Mouse (Mus musculus) embryonic facial prominence, embryonic 14.5 days (tissue): ENCODE measurements around the gene Gps1. TPM values are rescaled to one million over a fixed set of nuclear protein-coding genes. Genes with fewer than 3 reads are reported as not detected.
A peak's percentile ranks its signal among the peaks of the same experiment; 100 is the strongest.
"Not testable (repeated sequence)": the region's sequence is repeated elsewhere in the genome, so short reads cannot be mapped to it uniquely, and the experiment has no call there.

Source experiments
- ATAC-seq: fragments of 200-750 bp; cut with Nextera tagmentation; 2 replicates; pipeline ENCODE4 v1.8.0; 2017; ENCODE audit warnings: low read depth, moderate number of reproducible peaks, moderate TSS enrichment
- DNase-seq: peaks from one replicate; pipeline ENCODE4 v3.0.0-alpha.2; 2015; ENCODE audit warnings: low spot score
- H3K27ac ChIP-seq: fragments of 300-500 bp; sonication (generic); replicated peaks from 2 replicates; pipeline ENCODE4 v1.5.1; 2014; ENCODE audit warnings: low read depth, mild to moderate bottlenecking, low read length, moderate library complexity
- H3K27me3 ChIP-seq: fragments of 300-500 bp; sonication (generic); replicated peaks from 2 replicates; pipeline ENCODE4 v1.6.1; 2014; ENCODE audit warnings: low read length; ENCODE audit not compliant: control insufficient read depth, insufficient read depth
- H3K36me3 ChIP-seq: fragments of 300-500 bp; sonication (generic); 2 replicates; pipeline ENCODE4 v1.6.1; 2014; ENCODE audit warnings: low read length, mixed read lengths; ENCODE audit not compliant: control insufficient read depth, insufficient read depth
- H3K4me1 ChIP-seq: fragments of 300-500 bp; sonication (generic); 2 replicates; pipeline ENCODE4 v1.6.1; 2014; ENCODE audit warnings: antibody characterized with exemption, low read length; ENCODE audit not compliant: control insufficient read depth, insufficient read depth
- H3K4me2 ChIP-seq: fragments of 300-500 bp; sonication (generic); 2 replicates; pipeline ENCODE4 v1.6.1; 2014; ENCODE audit warnings: low read depth, mild to moderate bottlenecking, low read length, moderate library complexity, mixed read lengths
- H3K4me3 ChIP-seq: fragments of 300-500 bp; sonication (generic); 2 replicates; pipeline ENCODE4 v1.5.1; 2014; ENCODE audit warnings: low read depth, mild to moderate bottlenecking, low read length
- H3K9ac ChIP-seq: fragments of 300-500 bp; sonication (generic); 2 replicates; pipeline ENCODE4 v1.6.1; 2014; ENCODE audit warnings: low read depth, mild to moderate bottlenecking, low read length, moderate library complexity, mixed read lengths
- H3K9me3 ChIP-seq: fragments of 300-500 bp; sonication (generic); 2 replicates; pipeline ENCODE4 v1.6.1; 2016; ENCODE audit warnings: low read length; ENCODE audit not compliant: control insufficient read depth
- WGBS: fragments of 180-500 bp; shearing (Covaris S2); extraction: QIAGEN DNeasy Blood & Tissue Kit; methylation state at CpG from one replicate; pipeline ENCODE4 v1.1.7; 2014; 5-methylcytosine and 5-hydroxymethylcytosine counted together
- polyA plus RNA-seq: library from polyadenylated mRNA; unstranded; fragments of >200 nt; fragmentation: Nextera tagmentation; extraction: Ambion mirVana; gene quantifications from 2 replicates; pipeline ENCODE4 v1.2.1, GENCODE M21; 2014

The Gps1 gene
- polyA plus RNA-seq, 1 experiment from 2014 or later, result 207 TPM

DNA sequence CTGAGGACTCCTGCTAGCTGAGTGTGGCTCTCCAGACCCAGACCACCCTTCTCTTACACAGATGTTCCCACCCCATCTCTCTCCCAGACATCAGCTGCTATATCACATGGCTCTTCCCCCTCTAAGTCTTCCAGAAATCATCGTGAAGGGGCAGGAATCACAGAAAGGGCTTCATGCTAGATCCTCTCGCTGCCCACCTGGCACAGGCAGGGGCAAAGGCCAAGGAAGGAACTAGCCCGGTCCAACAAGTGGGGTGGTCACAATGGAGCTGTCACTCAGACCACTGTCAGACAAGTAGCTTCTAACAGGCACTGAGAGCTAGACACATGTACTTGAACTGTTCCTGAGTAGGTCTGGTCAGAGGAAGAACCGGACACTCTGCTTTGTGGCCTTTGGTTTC is 44.3 kb downstream of the Gps1 start:
- peaks cover 9% of the 10 kb centered on the region for H3K4me1 ChIP-seq
- no peak overlapping the region for H3K9ac ChIP-seq
- H3K27ac ChIP-seq, result no peak overlapping the region
- no peak overlapping the region for H3K4me3 ChIP-seq
- ATAC-seq (no peak), DNase-seq (no peak)
- no peak overlapping the region for H3K4me2 ChIP-seq
- no peaks in the 10 kb centered on the region for H3K9me3 ChIP-seq
- peaks cover 9% of the 10 kb centered on the region; the same call in 1 of the 2 replicates for H3K36me3 ChIP-seq
- 80% methylated on average over 4 of the region's 4 CpGs for WGBS
- no peaks in the 10 kb centered on the region for H3K27me3 ChIP-seq

DNA sequence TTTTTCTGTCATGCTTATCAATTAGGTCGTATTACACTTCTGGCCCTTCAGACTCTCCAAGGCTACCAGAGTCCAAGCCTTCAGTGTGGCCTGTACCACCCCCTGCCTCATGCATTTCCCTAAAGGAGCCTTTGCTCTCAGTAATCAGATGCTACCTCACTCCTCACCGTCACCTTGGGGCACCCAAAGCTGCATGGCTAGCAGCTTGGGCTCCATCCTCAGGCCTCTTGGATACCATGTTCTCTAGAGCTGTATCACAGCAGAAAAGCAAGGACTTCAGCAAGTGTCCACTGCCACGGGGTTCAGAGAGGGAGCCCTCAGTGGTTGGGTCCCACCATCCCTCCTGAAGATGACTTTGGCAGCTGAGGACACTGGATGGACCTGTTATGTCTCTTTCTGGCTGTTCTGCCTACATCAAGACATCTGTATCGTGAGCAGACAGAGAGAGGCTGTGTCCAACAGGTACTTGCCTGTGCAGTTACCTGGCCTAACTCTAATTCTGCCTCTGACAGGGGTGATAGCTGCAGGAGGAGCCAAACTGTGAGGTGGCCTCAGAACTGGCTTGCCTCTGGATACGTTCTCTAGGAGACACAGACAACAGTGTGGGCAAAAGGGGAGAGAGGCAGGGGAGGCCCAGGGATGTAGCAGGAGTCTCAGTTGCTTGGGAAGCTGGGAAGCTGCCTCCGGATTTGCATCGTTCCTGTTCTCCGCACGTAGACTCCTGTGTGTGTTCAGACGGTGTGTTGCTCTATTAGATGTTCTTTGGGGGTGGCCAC is 45.9 kb downstream of the Gps1 start:
- Histone ChIP-seq H3K36me3 (peaks cover 9% of the 10 kb centered on the region; the same call in 1 of the 2 replicates), H3K27me3 (no peaks in the 10 kb centered on the region), H3K4me3 (no peak overlapping the region), H3K9ac (no peak overlapping the region), H3K9me3 (no peaks in the 10 kb centered on the region), H3K4me1 (peaks cover 8% of the 10 kb centered on the region), H3K4me2 (no peak overlapping the region), H3K27ac (no peak overlapping the region)
- WGBS, result 82% methylated on average over 10 of the region's 10 CpGs
- no peak for DNase-seq
- no peak for ATAC-seq

DNA sequence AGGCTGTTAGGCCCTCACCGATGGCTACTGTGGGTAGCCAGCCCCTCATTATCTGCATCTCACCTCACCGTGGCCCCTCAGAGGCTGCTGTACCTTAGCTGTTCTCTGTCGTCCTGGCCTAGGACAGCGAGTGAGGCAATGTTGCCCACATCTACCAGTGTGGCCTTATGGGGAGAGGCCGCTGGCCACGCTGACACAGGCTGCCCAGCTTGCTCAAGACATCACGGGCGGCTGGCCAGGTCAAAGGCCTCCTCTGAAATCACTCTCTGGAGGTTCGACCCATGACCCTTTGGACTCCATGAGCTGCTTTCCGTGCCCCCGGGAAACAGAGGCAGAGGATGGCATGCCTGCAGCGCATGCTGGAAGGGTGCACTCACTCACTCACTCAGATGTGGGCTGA is 46.6 kb downstream of the Gps1 start:
- no peak overlapping the region for H3K9ac ChIP-seq
- WGBS, result 76% methylated on average over 12 of the region's 12 CpGs

DNA sequence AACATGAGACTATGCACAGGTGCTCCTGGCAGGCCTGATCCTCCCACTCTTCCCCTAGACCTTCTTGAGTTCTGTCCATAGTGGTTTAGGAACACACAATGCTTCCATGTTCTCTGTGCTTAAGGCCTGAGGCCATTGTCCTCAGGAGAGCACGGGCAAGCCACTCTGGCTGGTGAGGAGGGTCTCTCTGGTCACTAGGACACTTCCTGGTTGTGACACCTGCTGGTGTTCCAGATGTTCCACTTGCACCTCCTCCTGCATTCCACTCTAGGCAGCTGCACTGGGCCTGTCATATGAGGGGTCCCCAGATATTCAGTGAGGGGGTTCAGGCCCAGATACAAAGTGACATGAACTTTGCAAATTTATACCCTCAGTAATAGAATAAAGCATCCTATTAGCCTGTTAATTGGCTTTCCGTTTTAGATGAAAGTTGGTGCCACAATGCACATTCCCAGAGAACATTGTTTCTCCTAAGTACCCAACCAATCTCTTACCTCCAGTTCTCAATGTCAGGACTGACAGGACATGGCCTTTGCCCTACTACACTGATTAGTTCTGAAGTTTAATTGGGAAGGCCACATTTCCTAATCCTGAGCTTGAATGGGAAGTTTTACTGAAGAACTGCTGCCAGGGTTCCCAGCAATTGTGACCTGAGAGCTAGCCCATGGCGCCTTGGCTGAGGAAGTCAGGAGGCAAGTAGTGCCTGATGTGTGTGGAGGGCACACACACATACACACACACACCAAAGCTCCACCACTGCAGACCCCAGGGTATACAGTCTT is 47.8 kb downstream of the Gps1 start:
- H3K4me3 ChIP-seq, result no peak overlapping the region
- no peaks in the 10 kb centered on the region for H3K4me1 ChIP-seq
- no peak overlapping the region for H3K9ac ChIP-seq
- 84% methylated on average over 3 of the region's 3 CpGs for WGBS
- H3K27me3 ChIP-seq, result no peaks in the 10 kb centered on the region
- no peak overlapping the region for H3K27ac ChIP-seq
- ATAC-seq (no peak), DNase-seq (no peak)
- H3K36me3 ChIP-seq, result no peaks in the 10 kb centered on the region
- no peaks in the 10 kb centered on the region for H3K9me3 ChIP-seq
- no peak overlapping the region for H3K4me2 ChIP-seq

More for the DNA sequence above, 46.6 kb downstream of the Gps1 start:
- Histone ChIP-seq H3K4me2 (no peak overlapping the region), H3K4me3 (no peak overlapping the region), H3K36me3 (peaks cover 9% of the 10 kb centered on the region; the same call in 1 of the 2 replicates), H3K4me1 (peaks cover under 1% of the 10 kb centered on the region; the same call in 1 of the 2 replicates), H3K27ac (no peak overlapping the region), H3K9me3 (no peaks in the 10 kb centered on the region), H3K27me3 (no peaks in the 10 kb centered on the region)
- DNase-seq, result no peak
- ATAC-seq, result no peak

DNA sequence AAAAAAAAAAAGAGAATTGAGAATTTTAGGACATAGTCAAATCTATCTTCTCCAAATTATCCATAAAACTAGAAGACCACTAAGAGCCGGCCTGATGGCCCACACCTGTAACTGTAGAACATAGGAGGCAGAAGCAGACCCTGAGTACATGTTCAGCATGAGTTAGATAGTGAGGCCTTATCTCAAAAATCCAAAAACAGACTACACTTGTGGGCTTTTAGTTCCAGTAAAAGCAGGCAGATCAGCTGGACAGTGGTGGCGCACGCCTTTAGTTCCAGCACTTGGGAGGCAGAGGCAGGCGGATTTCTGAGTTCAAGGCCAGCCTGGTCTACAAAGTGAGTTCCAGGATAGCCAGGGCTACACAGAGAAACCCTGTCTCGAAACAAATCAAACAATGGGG is 48.9 kb downstream of the Gps1 start:
- not testable (repeated sequence) for H3K27ac ChIP-seq, H3K9ac ChIP-seq, H3K4me3 ChIP-seq, DNase-seq, H3K27me3 ChIP-seq, H3K9me3 ChIP-seq, H3K36me3 ChIP-seq, ATAC-seq, H3K4me1 ChIP-seq, H3K4me2 ChIP-seq
- WGBS, result 94% methylated on average over 5 of the region's 5 CpGs

DNA sequence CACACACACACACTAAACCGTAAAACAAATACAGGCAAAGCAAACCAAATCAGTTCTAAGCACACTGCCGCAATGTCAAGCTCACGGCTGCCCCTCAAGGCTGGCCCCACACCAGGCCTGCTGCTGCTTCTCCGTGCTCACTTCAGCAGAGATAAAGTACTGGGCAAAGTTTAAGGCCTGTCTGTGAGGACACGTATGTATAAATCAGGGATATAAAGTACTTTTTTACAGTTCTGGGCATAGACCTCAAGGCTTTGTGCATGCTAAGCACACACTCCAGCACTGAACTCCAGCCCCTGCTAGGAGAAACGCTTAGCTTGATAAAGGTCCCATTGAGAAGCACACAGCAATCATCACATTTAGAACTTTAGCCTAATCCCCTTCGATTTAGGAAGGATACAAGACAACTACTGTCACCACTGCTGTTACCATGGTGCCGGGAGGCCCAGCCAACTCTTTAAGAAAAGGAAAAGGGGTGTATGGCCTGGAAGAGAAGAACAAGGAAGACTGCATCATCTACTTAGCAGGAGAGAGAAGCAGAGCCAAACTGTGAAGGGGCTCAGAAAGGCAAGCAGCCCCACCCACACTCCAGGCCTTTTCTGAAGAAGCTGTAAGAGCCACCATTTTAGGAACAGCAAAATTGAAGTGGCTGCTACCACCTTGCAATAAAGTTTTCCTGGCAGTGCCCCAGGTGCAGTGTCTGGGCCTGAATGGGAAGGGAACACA is 49.6 kb downstream of the Gps1 start:
- DNase-seq, result peak; percentile 50
- Histone ChIP-seq H3K9me3 (no peaks in the 10 kb centered on the region), H3K36me3 (no peaks in the 10 kb centered on the region), H3K4me2 (no peak overlapping the region), H3K27me3 (no peaks in the 10 kb centered on the region), H3K27ac (peak overlapping the region; percentile 55), H3K9ac (0 out of 2 replicates have a peak overlapping the region, but pooled peaks have one; percentile 30), H3K4me1 (no peaks in the 10 kb centered on the region), H3K4me3 (no peak overlapping the region)
- 51% methylated on average over 8 of the region's 8 CpGs for WGBS
- ATAC-seq, result peak; percentile 68; the same call in 1 of the 2 replicates

Other genes starting within 250 kb of the Gps1 start
- gene Mcrip1, start 234.5 kb upstream of the Gps1 start, polyA plus RNA-seq, result 238 and 253 TPM in 2 replicates
- gene Ppp1r27, start 233.1 kb upstream of the Gps1 start, polyA plus RNA-seq, result 9.6 and 9.7 TPM in 2 replicates
- gene P4hb, start 211.0 kb upstream of the Gps1 start, polyA plus RNA-seq, result 996 and 1,037 TPM in 2 replicates
- gene Arhgdia, start 202.6 kb upstream of the Gps1 start, polyA plus RNA-seq, result 558 and 609 TPM in 2 replicates
- gene Alyref, start 185.9 kb upstream of the Gps1 start, polyA plus RNA-seq, result 406 and 433 TPM in 2 replicates
- 238 and 242 TPM in 2 replicates for gene Anapc11, start 185.9 kb upstream of the Gps1 start, polyA plus RNA-seq
- 1.3 and 1.8 TPM in 2 replicates for gene Npb, start 175.8 kb upstream of the Gps1 start, polyA plus RNA-seq
- 88.8 and 97.5 TPM in 2 replicates for gene Pcyt2, start 166.3 kb upstream of the Gps1 start, polyA plus RNA-seq
- gene Sirt7, start 159.0 kb upstream of the Gps1 start, polyA plus RNA-seq, result 21.8 and 23.0 TPM in 2 replicates
- 26.3 and 26.8 TPM in 2 replicates for gene Mafg, start 150.7 kb upstream of the Gps1 start, polyA plus RNA-seq
- 56.7 and 64.7 TPM in 2 replicates for gene Pycr1, start 140.5 kb upstream of the Gps1 start, polyA plus RNA-seq
- gene Myadml2, start 136.1 kb upstream of the Gps1 start, polyA plus RNA-seq, result 3.4 and 3.6 TPM in 2 replicates
- 3.6 and 4.9 TPM in 2 replicates for gene Notum, start 123.1 kb upstream of the Gps1 start, polyA plus RNA-seq
- 93.1 and 100.0 TPM in 2 replicates for gene Aspscr1, start 111.3 kb upstream of the Gps1 start, polyA plus RNA-seq
- 139 and 145 TPM in 2 replicates for gene Cenpx, start 70.5 kb upstream of the Gps1 start, polyA plus RNA-seq
- gene Lrrc45, start 70.3 kb upstream of the Gps1 start, polyA plus RNA-seq, result 46.5 and 50.7 TPM in 2 replicates
- 16.5 and 16.6 TPM in 2 replicates for gene Rac3, start 62.8 kb upstream of the Gps1 start, polyA plus RNA-seq
- 23.5 and 27.0 TPM in 2 replicates for gene Dcxr, start 57.0 kb upstream of the Gps1 start, polyA plus RNA-seq
- 58.3 and 113 TPM in 2 replicates for gene Cbr2, start 52.2 kb upstream of the Gps1 start, polyA plus RNA-seq
- gene Hmga1b, start 21.5 kb upstream of the Gps1 start, polyA plus RNA-seq, result 3.0 and 4.8 TPM in 2 replicates
- gene Rfng, start 65 bp upstream of the Gps1 start, polyA plus RNA-seq, result 32.5 and 36.9 TPM in 2 replicates
- gene Dus1l, start 12.1 kb downstream of the Gps1 start, polyA plus RNA-seq, result 51.0 and 63.8 TPM in 2 replicates
- 67.2 and 77.4 TPM in 2 replicates for gene Fasn, start 40.3 kb downstream of the Gps1 start, polyA plus RNA-seq
- 4.6 and 5.5 TPM in 2 replicates for gene Ccdc57, start 148.6 kb downstream of the Gps1 start, polyA plus RNA-seq
- gene Slc16a3, start 164.2 kb downstream of the Gps1 start, polyA plus RNA-seq, result 35.2 and 39.9 TPM in 2 replicates
- gene Csnk1d, start 207.1 kb downstream of the Gps1 start, polyA plus RNA-seq, result 59.6 and 65.2 TPM in 2 replicates